Mouse (Mus musculus): ENCODE measurements around the gene Unk. TPM values are rescaled to one million over a fixed set of nuclear protein-coding genes. Genes with fewer than 3 reads are reported as not detected.

Unk gene
- total RNA-seq, 2 experiments from 2014 or later = 19.6 to 23.2 TPM

DNA sequence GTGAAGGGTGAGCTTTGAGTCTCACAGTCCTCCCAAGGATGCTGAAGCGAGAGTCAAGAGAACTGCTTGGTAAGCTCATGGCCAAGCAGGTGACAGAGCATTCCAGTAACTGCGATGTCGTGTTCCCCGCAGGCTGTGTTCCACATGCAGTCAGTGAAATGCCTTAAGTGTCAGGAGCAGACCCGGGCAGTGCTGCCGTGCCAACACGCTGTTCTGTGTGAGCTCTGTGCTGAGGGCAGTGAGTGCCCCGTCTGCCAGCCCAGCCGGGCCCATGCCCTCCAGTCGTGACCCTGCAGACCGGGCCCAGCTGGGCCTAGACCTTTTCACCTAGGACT, 29.5 kb downstream of the Unk start:
- DNase-seq (ENCODE audit: extremely low spot score in 1 of 2, low spot score in 1 of 2) = no peak

DNA sequence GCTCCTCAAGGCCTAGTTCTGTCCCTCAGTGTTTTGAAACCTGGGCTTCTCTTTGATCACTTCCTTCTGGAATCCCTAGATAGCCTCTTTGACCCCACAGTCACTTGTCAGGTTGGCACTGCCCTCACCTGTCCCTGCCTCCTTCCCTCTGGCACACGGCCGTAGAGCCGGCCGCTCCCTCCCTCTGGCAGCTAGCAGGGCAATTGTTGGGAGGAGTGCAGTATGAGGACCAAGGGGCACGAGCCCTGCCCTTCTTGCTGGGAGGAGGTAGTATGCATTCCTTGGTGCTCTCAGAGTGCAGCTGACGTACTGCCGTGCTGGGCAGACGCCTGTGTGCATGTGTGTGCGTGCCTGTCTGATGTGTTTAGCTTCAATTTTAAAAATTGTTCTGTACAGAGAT, 30.5 kb downstream of the Unk start:
- DNase-seq (ENCODE audit: extremely low spot score in 1 of 2, low spot score in 1 of 2) = no peak

DNA sequence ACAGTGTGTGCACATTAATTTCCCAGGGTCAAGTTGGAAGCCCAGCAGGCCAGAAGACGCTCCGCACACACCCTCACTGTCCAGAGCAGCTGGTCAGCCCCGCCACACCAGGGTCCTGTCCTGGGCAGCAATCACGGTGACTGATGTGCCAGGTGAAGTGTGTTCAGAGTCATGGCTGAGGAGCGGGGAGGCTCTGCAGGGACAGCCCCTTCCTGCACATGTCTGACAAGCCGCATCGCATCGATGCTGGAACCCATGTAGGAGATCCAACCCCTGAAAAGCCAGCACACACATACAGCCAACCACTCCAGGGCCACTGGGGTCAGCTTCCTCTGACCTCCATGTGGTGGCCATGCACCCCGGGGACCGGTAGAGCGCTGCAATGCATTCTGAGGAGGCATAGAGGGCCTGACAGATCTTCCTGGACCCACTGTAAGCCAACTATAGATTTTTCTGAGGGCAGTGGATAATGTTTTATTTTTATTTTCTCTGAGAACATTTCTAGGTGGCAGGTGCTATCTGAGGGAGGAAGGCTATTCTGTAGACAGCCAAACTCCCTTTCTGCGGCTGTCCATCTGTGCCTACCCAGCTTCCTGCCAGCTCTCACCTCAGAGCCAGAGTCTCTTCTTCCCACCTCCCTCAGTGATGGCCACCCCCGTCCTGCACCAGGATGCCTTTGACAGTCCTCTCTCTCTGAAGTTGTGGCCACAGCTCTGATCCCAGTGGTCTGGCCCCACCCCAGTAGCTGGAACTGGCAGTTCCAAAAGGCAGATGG, 31.7 kb downstream of the Unk start:
- no peak for DNase-seq (ENCODE audit: extremely low spot score in 1 of 2, low spot score in 1 of 2)

DNA sequence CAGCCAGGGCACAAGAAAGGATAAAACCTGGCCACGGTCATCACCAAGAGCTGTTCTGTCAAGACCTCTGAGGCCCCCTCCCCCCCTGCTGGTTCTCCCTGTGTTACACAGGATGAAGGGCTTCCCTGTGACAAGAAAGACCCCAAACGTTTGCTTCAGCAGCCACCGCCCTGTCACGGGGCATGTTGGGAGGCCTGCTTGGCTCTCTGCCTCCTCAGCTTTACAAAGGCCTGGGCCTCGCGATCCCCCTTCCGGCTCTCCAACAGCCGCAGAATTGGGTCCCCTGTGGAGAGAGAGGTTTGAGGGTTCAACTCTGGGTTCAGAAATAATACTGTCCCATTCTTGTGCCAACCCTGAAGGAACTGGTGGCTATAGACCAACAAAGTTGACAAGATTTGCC, 32.4 kb downstream of the Unk start:
- no peak for DNase-seq (ENCODE audit: extremely low spot score in 1 of 2, low spot score in 1 of 2)

DNA sequence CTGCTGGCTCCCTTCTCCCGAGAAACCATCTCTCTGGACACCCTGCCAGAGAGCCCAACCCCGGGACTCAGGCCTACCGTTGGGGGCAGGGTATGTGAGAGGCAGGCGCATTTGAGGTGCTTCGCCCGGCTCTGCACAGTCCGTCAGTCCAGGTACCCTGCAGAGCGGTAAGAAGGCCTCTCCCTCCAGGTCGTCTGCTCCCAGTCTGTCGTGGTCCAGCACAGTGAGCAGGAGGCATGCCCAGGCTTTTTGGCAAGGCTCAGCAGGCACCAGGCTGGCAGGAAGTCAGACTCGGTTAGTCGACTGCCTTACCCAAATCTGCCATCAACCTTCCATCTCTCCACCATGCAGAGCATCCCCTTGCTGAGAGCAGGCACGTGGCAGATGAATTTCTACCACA, 33.4 kb downstream of the Unk start:
- DNase-seq (ENCODE audit: extremely low spot score in 1 of 2, low spot score in 1 of 2) = no peak

DNA sequence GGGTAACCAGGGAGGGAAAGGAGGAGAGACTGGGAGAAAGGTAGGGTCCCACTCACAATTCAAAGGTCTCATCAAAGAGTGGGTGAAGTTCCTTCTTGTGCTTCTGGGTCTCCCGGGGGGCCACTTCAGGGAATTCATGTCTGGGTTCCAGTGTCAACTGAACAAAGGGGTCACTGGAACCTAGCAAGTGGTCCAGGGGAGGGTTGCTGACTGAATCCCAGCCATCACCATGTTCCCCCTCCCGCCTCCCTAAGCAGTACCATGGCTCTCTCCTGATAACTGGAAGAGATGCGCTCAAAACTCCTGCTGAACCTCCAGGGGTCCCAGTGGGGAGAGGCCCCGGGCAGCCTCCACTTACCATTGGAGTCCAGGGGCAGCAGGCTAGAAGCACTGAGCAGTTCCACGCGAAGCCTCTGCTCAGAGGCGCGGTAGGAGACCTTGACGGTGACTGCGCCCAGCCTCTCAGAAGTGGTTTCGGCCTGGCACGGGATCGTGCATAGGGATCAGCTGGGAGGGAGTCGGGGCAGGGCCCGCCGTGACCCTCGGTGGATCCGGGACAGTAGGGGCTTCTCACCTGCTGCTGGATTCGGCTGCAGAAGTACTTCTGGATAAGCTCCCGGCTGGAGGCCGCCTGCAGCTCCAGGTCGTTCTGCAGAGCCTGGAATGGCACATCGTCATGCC, 34.2 kb downstream of the Unk start:
- no peak for DNase-seq (ENCODE audit: extremely low spot score in 1 of 2, low spot score in 1 of 2)

DNA sequence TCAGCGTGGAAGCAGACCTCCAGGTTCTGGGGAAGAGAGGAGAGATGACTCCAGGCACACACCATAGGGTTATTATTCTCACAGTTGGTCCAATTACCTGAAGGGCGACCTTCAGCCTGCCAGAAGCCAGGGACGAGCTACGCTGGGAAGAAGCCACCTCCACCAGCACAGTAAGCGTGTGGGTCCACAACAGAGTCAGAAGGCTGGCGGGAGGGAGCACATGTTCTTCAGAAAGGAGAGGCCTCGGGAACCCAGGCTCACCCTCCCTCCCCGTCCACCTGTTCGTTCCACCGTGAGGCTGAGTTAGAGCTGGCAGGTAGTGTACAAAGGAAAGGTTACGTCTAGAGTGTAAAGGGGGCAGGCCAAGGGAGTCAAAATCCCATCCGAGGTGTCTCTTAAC, 35.2 kb downstream of the Unk start:
- DNase-seq (ENCODE audit: extremely low spot score in 1 of 2, low spot score in 1 of 2) = no peak

DNA sequence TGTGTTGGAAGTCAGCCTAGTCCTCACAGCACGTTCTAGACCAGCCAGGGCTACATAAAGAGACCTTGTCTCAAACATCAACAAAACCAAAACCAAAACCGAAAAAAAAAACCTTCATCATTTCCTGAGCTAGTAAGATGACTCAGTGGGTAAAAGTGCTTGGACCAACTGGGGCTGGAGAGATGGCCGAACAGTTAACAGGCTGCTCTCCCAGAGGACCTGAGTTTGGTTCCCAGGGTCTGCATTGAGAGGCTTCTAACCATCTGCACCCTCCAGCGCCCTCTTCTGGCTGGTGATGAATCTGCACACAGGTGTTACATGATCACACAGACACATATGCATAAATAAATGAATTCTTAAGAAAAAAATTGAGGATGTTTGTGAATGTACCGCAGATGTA, 41.4 kb downstream of the Unk start:
- no peak for DNase-seq (ENCODE audit: extremely low spot score in 1 of 2, low spot score in 1 of 2)

DNA sequence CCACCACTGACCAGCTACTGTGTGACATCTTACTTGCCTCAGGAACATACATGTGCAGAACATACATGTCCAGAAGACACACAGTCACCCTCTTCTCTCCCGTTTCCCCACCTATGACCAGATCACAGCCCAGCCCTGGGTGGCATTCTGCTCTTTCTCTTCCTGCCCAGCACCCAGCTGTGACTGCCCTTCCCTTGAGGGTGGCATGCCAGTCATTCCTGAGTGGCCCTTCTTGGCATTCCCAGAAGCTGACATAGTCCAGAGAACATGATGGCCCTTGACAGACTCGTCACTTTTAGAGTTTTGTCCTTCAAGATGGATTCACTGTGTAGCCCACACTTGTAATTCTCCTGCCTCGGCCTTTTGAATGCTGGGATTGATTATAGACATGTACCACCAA, 42.5 kb downstream of the Unk start:
- DNase-seq (ENCODE audit: extremely low spot score in 1 of 2, low spot score in 1 of 2) = no peak

DNA sequence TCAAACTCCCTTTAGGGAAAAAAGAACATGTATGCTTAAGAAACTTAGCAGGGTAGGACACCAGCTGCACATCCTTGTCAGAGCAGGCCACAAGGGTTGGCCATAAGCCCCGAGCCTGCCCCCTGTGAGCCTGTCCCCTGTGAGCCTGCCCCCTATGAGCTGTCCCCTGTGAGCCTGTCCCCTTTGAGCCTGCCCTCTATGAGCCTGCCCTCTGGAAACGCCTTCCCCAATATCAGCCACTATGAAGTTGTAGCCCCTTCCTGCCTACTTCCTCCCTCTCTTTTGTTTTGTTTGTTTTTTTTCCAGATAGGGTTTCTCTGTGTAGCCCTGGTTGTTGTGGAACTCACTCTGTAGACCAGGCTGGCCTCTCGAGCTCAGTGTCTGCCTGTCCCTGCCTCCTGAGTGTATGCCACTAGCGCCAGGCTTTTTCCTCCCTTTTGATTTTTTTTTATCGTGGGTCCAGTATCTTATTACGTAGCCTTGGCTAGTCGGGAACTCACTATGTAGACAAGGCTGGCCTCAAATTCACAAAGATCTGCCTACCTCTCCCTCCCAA, 44.4 kb downstream of the Unk start:
- DNase-seq (ENCODE audit: extremely low spot score in 1 of 2, low spot score in 1 of 2) = no peak

DNA sequence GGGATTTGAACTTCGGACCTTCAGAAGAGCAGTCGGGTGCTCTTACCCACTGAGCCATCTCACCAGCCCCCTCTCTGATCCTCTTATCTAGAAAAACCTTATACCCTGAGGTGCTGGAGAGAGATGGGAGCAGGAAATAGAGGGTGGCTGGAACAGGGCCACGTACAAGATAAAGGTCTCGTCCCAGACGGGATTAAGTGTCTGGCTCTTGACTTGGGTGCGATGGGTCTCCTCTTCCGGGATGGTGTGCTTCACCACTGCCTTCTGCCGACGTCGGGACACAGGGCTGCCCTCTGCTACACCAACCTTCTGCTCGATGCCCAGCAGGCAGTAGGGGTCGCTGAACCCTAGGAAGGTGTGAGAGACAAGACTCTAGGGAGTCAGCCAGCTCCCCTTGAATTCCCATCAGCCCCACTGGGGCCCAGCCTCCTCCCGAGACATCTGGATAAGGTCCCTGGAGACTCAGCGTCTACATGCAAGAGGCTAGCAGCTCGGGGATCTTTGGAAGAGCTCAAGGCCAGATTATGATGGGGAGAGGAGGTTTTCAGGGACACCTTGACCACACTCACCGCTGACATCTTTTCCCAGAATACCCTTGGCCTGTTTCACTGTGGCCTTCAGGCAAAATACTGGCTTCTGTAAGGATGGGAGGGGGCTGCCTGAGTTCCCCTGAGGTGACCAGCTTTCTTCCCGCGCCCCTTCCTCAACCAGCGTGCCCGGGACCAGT, 45.6 kb downstream of the Unk start:
- DNase-seq (ENCODE audit: extremely low spot score in 1 of 2, low spot score in 1 of 2) = no peak

DNA sequence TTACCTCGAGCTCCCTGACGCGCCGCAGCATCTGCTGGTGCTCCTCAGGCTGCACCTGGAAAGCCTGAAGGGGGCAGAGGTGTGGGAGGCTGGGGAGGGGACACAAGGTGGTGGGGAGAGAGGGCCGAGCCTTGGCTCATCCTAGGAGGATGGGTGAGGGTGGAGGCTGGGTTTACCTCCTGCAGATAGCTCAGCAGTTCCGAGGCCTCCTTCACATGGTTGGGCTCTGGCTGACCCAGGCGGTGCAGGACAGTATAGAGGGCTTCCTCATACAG, 46.1 kb downstream of the Unk start:
- no peak for DNase-seq (ENCODE audit: extremely low spot score in 1 of 2, low spot score in 1 of 2)

DNA sequence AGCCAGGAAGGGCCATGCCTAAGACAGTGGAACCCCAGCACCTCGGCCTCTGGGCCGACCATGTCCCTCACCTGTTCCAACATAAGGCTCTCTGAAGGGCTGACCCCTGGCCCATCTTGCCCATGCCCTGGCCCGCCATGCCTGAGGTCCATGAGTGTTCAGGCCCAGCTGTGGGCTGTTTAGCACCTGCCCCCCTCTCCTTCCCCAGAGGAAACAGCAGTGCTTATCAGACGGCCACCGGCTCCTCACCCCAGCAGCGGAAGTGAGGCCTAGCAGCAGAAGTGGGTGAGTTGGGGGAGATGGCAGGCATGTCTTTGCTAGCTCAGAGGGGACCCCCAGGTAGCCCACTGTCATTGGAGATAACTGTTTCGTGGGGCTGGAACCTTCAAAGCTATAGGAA, 46.7 kb downstream of the Unk start:
- no peak for DNase-seq (ENCODE audit: extremely low spot score in 1 of 2, low spot score in 1 of 2)

DNA sequence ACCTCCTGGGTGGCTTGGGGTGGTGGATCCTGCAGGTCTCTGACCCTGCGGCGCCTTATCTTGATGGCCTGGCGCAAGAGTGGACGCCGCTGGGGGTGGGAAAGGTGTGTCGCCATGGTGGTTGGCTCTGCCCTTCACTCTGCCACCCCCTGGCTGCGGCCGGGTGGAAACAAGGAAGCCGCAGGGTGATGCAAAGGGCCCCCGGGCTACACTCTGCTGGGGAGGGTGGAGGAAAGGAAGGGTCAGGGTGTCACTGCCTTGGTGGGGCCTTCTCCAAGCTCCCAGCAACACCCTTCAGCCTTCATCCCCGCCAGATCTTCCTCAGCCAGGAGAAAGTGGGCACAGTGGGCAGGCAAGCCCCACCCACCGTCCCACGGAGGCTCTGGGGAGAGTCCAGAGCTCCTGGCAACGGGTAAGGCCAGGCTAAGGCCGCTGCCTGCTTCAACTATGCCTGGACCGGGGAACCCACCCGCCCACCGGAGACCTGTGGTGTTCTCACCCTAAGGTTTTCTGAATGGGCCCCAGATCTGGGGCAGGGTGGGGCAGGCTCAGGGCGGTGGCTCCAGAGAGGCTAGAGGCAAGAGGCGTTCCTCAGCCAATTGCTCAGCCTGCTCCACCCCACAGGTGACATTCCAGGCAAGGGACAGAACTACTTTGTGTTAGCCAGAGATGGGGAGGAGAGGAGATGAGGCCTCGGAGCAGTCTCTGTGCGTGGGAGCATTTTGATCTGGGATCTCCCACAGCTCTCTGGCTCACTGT, 47.5 kb downstream of the Unk start, which contains the start of gene Unc13d:
Gene Unc13d (minus strand): TSS at position 516 of the 759 bp plus-strand sequence.
- no peak for DNase-seq (ENCODE audit: extremely low spot score in 1 of 2, low spot score in 1 of 2)

DNA sequence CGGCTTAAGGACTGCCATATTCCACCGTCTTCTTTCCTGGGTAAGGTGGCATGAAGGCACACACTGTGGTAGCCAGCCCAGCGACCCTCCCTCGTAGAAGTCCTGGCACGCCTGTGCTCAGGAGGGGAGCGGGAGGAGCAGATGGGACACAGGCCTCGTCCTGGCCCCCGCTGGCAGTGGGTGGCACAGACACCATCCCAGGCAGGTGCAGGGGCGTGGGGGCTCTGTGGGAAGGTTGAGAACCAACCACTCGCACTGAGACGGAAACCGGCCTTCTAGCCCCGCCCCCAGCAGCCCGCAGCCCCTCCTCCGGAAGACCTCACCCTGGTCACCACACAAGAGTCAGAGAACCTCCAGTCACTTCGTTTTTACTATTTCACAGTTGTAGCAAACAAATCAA, 48.1 kb downstream of the Unk start:
- DNase-seq (ENCODE audit: extremely low spot score in 1 of 2, low spot score in 1 of 2) = no peak

DNA sequence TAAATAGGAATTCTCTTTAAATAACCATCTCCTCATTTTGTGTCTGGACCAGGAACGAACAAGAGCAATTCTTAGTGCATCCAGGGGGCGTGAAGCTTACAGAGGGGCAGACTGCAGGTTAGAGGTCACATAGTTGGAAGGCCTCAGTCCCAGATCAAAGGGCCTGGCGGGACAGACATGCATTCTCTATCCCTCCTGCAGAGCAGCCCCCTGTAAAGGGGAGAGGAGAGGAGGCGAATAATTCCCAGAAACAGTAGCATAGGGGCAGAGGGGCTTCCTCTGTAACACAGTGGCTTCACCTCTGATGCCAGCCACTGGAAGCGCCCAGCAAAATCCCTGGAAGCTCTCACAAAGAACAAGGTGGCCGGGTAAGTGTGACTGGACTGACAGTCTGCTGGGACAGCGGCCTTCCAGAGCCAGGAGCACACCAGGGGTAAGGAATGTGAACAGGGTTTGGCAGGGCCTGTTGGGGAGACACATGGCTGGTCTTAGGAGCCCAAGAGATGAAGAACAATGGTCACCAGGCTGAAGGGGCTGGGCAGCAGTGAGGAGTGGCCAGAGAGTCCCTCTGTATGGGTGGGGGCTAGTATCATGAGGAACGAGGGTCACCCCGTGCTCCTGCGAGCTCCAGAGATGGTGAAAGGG, 48.7 kb downstream of the Unk start:
- DNase-seq (ENCODE audit: extremely low spot score in 1 of 2, low spot score in 1 of 2) = no peak

DNA sequence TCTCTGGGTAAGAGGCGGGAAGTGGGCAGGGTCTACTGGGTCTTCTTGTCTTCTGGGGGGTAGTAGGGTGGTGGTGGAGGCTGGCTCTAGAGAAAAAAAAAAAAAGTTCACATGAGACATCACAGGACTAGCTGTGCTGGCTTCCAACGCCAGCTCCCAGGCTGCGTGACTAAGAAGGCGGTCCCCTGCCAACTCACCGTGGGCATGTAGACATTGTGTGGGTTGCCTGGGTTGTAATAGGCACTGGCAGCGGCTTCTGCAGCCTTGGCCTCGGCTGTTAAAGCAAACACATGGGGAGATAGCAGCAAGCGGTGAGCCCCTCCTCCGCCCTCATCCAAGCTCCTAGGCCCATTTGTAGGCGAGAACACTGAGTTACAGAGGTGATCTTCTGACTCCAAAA, 49.4 kb downstream of the Unk start:
- DNase-seq (ENCODE audit: extremely low spot score in 1 of 2, low spot score in 1 of 2) = peak in 1 of 2 experiments; percentile 61

DNA sequence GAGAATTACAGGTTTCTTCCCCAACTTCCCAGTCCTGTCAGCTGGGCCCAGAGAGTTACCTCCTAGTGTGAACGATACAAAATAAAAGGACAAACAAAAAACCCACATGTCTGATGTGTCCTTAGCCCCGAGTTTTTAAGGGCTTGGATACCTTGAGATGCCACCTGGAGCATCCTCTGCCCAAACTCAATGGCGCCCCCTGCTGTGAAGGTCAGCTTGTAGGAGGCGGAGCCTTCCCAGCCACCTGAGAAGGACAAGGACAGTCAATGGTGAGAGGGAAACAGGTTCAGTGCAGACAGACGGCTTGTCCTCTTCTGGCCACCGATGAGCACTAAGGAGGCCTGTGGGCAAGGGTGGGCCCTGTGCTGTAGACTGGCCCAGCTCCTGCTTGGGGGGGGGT, 51.0 kb downstream of the Unk start:
- DNase-seq (ENCODE audit: extremely low spot score in 1 of 2, low spot score in 1 of 2) = peak in 1 of 2 experiments; percentile 65

DNA sequence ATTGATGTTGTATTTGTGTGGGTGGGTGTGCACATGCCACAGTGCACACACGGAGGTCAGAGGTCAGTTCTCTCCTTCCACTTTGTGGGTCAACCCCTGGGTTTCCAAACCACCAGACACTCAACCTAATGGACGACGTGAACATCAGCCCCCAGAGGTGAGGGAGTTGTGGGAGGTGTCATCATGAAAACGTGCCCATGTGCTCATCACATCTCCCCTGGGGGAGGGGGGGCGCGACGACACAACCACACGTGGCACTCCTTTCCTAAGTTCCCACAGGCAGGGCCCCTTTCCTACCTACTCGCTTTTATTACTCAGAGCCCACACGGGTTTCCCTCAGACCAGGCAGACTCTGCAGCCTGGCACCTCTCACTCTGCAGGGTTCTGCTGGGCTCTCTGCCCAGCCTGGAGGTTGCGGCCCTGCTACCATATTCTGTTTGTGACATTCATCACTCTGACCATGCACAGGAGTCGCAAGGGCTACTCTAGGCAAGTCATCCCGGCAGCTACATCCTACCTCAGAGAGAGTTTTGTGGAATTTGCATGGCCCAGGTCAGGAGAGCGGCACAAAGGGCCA, 53.1 kb downstream of the Unk start:
- no peak for DNase-seq (ENCODE audit: extremely low spot score in 1 of 2, low spot score in 1 of 2)

DNA sequence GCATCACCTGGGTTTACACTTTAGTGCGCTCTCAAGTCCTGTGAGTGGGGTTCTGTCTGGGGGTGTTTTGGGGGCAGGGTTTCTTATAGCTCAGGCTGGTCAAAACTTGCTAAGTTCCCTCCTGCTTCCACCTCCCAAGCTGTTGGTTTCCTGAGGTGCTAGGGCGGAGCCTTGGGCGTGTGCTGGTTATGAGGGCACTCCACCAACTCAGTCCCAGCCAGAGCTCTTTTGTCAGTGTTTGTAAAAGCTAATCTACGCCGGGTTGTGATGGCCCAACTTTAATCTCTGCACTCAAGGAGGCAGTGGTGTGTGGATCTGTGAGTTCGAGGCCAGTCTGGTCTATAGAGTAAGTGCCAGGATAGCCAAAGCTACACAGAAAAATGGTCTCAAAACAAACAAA, 54.0 kb downstream of the Unk start:
- no peak for DNase-seq (ENCODE audit: extremely low spot score in 1 of 2, low spot score in 1 of 2)

All from layer of hippocampus, postnatal 25 days (tissue).